Mouse (Mus musculus): ENCODE results near the gene Acot7.

Gene Acot7

GRCm38 (mm10) chr4:152177537-152178343 is at the start of gene Acot7:
Acot7 (plus strand) TSS chr4:152178134.
- DNase-seq: peak; percentile 93 to 95

- DNase-seq: peak; percentile 85 to 93
Observed at GRCm38 (mm10) chr4:152128784-152129183, 49.1 kb upstream of the Acot7 start.

GRCm38 (mm10) chr4:152129395-152129930 is 48.5 kb upstream of the Acot7 start:
- no peak for DNase-seq

- DNase-seq: peak; percentile 77 to 88
Observed at GRCm38 (mm10) chr4:152130771-152131653, 46.9 kb upstream of the Acot7 start.

DNA sequence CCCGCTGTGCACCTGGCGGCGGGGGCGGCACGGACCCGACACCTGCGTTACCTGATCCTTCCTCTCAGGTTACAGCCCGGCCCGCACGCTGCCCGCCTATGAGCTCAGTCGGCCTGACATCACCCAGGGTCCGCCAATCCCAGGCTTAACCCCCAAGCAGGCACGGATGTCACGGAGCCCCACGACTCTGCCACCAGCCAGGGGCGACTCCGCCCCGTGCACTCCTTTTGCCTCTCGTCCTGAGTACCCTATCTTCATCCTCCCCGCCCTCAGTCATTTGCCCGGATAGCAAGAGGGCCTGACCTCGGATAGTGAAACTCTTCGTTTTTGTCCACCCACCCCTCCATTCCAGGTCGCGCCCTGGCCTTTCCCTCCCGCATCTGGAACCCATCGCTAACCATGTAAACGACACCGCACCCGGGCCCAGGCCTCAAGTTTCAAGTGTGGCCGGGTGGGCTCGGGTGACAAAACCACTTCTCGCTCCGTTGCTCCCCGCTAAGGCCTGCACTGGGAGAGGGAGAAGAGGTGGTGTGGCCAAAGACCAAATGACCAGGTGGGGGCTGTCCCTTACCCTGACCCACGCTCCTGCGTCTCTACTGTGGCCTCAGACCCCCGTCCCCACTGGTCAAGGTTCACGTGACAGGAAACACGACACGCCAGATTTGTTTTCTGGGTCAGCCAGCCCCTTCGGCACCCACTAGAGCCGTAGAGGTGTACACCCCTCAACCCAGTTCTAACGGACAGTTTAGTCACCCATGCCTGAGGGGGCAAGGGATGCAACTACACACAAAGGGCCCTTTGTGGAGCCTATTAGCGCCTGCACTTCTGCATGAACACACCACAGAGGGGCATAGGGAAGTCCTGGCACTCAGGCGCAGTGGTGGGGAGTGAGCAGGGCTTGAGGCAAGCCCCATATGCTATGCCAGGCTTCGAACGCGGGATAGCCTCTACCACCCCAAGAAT is 45.8 kb upstream of the Acot7 start:
- peak in 1 of 2 experiments; percentile 64 for DNase-seq

GRCm38 (mm10) chr4:152132772-152133169 is 45.2 kb upstream of the Acot7 start:
- no peak for DNase-seq

DNA sequence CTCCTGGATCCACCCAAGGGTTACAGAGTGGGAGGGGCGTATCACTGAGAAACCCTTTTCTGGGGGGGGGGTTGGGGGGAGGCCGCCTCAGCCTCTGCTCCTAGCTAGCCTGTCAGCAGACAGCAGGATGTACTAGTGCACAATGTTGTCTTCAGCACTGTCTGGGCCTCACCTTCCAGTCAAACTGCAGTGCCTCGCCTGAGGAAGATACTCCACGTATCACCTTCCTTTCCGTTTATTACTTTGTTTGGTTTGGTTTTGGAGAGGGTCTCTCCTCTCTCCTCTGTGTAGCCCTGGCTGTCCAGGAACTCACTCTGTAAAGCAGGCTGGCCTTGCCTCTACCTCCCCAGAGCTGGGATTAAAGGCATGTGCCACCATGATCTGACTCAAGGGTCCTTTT is 44.7 kb upstream of the Acot7 start:
- DNase-seq: no peak

- DNase-seq: peak; percentile 78 to 81
Observed at GRCm38 (mm10) chr4:152134507-152134906, 43.4 kb upstream of the Acot7 start.

GRCm38 (mm10) chr4:152135363-152135762 is 42.6 kb upstream of the Acot7 start:
- DNase-seq: peak; percentile 53 to 85

DNA sequence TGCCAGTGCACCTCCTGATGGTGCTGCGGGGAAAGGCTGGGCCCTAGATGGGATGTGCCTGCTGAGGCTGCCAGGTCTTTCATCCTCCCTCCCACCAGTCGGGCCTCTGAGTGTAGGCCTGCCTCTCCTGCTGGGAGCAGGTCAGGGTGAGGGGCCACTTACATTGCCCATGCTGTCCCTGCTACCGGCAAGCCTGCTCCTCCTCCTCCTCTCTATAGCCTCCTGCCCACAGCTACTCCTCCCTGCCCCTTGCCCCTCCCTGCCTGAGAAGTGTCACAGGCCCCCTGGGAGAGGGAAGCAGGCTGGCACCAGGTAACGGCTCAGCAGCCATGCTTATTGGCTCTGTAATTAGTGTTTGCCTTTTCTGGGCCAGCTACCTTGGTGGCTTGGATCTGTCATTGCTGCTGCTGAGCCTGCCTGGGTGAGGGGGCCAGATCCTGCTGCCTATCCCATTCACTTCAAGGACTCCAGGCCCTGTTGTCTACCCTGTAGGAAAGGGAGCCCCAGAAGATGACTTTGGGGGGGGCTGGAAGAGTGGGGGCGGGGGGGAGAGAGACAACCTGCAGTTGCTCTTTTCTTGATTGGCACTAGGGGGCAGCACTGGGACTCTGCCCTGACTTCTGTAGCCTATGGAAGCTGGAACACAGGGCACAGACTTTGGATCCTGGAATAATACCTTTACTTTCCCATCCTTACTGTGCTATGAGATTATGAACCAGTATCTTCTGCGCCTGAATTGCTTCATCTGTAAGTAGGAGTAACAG is 41.6 kb upstream of the Acot7 start:
- DNase-seq: no peak

GRCm38 (mm10) chr4:152136876-152137250 is 41.1 kb upstream of the Acot7 start:
- no peak for DNase-seq

DNA sequence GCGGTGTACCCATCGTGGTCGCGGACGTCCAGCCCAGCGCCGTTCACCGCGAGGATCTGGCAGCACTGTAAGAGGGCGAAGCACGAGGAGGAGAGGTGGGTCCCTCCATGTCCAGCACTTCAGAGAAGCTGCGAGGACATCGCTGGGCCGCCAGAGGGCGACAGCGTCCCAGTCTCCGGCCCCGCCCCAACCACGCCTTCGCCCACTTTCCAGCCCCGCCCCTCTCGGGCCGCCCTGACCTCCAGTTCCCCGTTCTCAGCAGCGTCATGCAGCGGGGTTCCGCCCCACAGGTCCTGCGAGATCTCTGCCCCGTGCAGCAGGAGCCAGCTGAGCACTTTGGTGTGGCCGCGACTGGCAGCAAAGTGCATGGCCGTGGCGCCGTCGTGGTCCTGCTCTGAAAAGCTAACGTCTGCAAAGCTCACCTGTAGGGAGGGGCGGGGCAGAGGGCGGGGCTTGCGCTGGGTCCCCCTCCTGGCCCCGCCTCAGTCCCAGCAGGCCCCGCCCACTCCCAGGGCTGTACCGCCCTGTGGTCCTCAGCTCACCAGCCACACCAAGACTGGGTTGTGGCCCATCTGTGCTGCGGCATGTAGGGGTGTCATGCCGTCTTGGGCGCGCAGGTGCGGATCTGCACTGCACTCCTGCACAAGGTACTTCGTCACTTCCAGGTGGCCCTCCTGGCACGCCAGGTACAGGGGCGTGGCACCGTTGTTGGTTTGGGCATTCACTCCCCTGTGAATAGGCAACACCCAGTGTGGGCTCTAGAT is 39.3 kb upstream of the Acot7 start:
- DNase-seq: peak; percentile 90 to 94

DNA sequence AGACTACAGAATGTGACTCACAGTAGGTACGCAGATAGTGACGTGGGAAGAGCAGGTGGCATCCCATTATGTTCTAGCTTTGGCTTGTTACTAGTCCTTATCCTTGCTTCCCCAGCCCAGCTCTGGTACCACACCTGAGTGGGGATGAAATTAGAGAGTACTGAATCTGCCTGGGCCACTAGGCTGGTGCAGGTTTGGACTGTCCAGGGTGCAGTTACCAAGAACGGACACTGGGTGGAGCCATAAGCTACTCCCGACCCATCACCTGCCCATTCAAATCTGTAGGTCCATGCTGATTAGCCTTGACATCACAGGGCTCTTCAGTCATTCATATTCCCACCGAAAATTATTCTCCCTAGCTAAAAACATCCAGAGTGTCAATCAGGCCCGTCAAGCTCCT is 37.5 kb upstream of the Acot7 start:
- DNase-seq: peak; percentile 70 to 71

GRCm38 (mm10) chr4:152141521-152142135 is 36.3 kb upstream of the Acot7 start:
- DNase-seq: no peak

DNA sequence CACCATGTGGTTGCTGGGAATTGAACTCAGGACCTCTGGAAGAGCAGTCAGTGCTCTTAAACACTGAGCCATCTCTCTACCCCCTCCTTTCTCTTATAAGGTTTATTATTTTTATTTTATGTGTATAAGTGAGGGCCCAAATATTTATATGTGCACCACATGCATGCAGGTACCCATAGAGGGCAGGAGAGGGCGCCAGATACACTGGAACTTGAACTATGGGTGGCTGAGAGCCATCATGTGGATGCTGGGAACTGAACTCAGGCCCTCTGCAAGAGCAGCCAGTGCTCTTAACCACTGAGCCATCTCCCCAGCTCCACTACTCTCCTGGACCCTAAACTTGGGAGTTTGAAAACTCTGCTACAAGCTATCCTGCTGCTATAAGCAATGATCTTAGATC is 34.3 kb upstream of the Acot7 start:
- no peak for DNase-seq

- peak in 1 of 2 experiments; percentile 41 for DNase-seq
Observed at GRCm38 (mm10) chr4:152145473-152145872, 32.5 kb upstream of the Acot7 start.

DNA sequence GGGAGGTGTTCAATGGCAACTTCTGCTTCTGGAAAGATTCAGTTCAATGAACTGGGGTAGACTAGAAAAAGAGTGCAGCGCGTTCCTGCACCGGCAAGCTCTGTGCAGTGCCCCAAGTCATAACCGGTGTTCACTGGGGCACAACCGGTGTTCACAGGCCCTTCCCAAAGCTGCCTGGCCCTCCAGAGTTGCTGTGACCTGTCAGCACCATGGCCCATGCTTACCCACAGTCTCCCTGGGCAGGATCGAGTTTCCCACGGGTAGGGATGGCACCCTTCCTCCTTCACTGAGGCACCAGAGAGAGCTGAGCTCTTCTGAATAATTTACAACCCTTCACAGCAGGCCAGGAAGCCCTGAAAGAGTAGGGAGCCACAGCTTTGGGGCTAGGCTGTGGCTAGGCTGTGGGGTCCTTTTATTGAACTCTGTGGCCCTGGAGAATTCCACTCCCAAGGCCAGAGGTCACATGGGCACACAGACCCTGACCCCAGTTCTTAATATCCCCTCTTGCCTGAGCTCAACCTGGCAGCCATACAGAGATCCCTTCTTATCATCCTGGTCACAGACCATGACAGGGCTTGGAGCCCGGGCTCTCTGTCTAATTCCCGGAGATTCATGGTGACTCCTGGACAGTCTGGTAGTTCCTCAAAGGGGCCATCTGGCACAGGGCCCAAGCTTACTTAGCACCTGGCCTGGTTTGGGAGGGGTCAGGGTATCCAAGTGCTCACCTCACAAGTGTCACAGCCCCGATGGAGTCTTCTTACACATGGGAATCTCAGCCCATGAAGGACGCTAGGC is 31.7 kb upstream of the Acot7 start:
- peak in 1 of 2 experiments; percentile 67 for DNase-seq

DNA sequence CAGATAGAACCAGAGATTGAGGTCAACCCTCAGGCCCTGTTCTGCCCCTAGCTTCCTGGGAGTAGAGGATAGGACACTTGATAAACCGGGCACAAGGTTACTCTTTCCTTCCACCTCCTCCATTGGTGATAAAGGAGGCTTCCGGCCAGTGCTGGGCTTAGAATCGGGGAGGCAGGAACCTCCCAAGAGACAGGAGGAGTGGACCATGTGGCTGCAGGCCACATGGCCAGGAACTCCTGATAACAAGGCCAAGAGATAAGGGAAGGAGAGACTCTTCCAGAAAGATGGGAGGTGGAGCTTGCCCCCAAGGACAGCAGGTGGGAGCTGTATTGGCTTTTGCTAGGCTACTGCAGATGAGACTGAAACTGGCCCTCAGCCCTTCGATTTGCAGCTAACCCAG is 27.4 kb upstream of the Acot7 start:
- no peak for DNase-seq

DNA sequence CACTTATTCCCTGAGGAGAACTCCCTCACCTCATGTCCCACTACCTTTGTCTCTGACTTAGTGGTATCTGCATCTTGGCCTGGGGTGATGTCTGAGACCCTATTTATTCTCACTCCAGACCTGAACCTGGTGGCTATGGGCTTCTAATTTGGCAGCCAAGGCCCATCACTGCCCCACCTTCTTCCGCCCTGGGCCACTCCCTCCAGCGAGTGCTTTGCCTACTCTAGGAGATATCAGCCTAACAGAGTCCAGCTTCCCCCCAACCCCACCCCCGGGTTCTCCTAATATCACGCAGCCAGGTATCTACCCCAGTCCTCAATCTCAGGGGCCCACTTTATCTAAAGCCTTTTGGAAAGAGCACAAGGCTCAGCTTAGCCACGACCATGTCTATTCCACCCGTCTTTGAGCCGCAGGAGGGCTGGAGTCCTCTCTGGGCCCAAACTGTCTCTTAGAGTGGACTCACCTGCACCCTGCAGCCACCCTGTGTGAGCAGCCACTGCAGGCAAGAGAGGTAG is 26.4 kb upstream of the Acot7 start:
- no peak for DNase-seq

Data from kidney, postnatal 25 days (tissue).